ENCODE assay signal across 16 mouse cellular contexts in genomic region chr13:99437051-99437450, GRCm38 (mm10).
"Had no signal": no experiment of that assay in that cellular context is flagged by ENCODE, and none has a peak within 500 bp of the region (broad histone marks: within the 10 kb centered on the region; RNA-seq: fewer than 3 reads in every experiment).

No protein-coding gene starts in this region.

- DNase-seq: retina, postnatal 1 day; right cerebral cortex, adult 18-20 months; right cerebral cortex, postnatal 14 days; right cerebral cortex, postnatal 25 days; right cerebral cortex, postnatal 4 days; spleen, adult 18-20 months; thymus, adult 18-20 months; thymus, adult 2 months; thymus, postnatal 14 days; thymus, postnatal 25 days; thymus, postnatal 36 days; thymus, postnatal 4 days had no signal

- H3K27ac ChIP-seq: neural tube, embryonic 13.5 days; neural tube, embryonic 15.5 days; stomach, embryonic 15.5 days; stomach, postnatal 0 days had no signal

- H3K4me3 ChIP-seq: neural tube, embryonic 13.5 days; neural tube, embryonic 15.5 days; stomach, embryonic 15.5 days had no signal
